Mouse (Mus musculus) MEL-GATA-1-ER (cell line): ENCODE measurements around the gene Nr0b2.

ENCODE experiments used
- DNase-seq: peaks from one replicate; pipeline ENCODE4 v3.0.0-alpha.2; 2012; ENCODE audit warnings: low read depth; ENCODE audit errors: extremely low read depth

The Nr0b2 gene

GRCm38 (mm10) chr4:133605330-133605729 lies 52.2 kb downstream of the Nr0b2 start:
- DNase-seq: no peak
